Mouse (Mus musculus) ES-E14 (cell line): ENCODE measurements around the gene H6pd. TPM values are rescaled to one million over a fixed set of nuclear protein-coding genes. Genes with fewer than 3 reads are reported as not detected.

Source experiments
- DNase-seq: peaks from one replicate; pipeline ENCODE4 v3.0.0-alpha.2; 2013; ENCODE audit warnings: low read depth, low spot score
- H3K27ac ChIP-seq: 2 replicates; pipeline ENCODE4 v1.5.1; 2012; ENCODE audit warnings: low read depth, mild to moderate bottlenecking, low read length, moderate library complexity, mixed read lengths; ENCODE audit not compliant: poor library complexity, insufficient read depth, severe bottlenecking
- H3K36me3 ChIP-seq: 2 replicates; pipeline ENCODE4 v1.6.1; 2012; ENCODE audit warnings: mild to moderate bottlenecking, low read length, moderate library complexity, mixed read lengths; ENCODE audit not compliant: control insufficient read depth, poor library complexity, insufficient read depth, severe bottlenecking
- H3K4me1 ChIP-seq, 2 experiments: fragments of 150-350 bp in 1 of 2; sonication (generic) in 1 of 2; 2 replicates each; pipeline ENCODE4 v1.6.1; 2012; ENCODE audit warnings: low read length in 2 of 2, mild to moderate bottlenecking in 1 of 2, mixed read lengths in 1 of 2; ENCODE audit not compliant: control insufficient read depth in 2 of 2, insufficient read depth in 2 of 2, poor library complexity in 1 of 2
- H3K4me3 ChIP-seq, 2 experiments: fragments of 150-350 bp in 1 of 2; sonication (generic) in 1 of 2; 2 replicates each; pipeline ENCODE4 v1.5.1; 2012; ENCODE audit warnings: low read length in 2 of 2, low read depth in 1 of 2, mild to moderate bottlenecking in 1 of 2, mixed read lengths in 1 of 2; ENCODE audit not compliant: insufficient read depth in 1 of 2, poor library complexity in 1 of 2, severe bottlenecking in 1 of 2
- H3K9ac ChIP-seq: 2 replicates; pipeline ENCODE4 v1.6.1; 2012; ENCODE audit warnings: low read depth, mild to moderate bottlenecking, low read length, mixed read lengths; ENCODE audit not compliant: poor library complexity, insufficient read depth, severe bottlenecking
- H3K9me3 ChIP-seq: fragments of 150-350 bp; sonication (generic); 2 replicates; pipeline ENCODE4 v1.6.1; 2012; ENCODE audit warnings: low read depth, mild to moderate bottlenecking, low read length; ENCODE audit not compliant: control insufficient read depth, insufficient read depth
- CHD2 ChIP-seq: IDR thresholded peaks from 2 replicates; pipeline ENCODE4 v1.6.1; 2014; ENCODE audit warnings: mild to moderate bottlenecking, low read depth, low read length, inconsistent platforms
- HCFC1 ChIP-seq: IDR thresholded peaks from 2 replicates; pipeline ENCODE4 v1.6.1; 2012; ENCODE audit warnings: low read length, inconsistent platforms, borderline replicate concordance; ENCODE audit not compliant: insufficient read depth
- MAFK ChIP-seq: IDR thresholded peaks from 2 replicates; pipeline ENCODE4 v1.6.1; 2014; ENCODE audit warnings: mild to moderate bottlenecking, low read depth, low read length, inconsistent platforms; ENCODE audit not compliant: insufficient read depth
- ZC3H11A ChIP-seq: IDR thresholded peaks from 2 replicates; pipeline ENCODE4 v1.6.1; 2012; ENCODE audit warnings: low read depth, mild to moderate bottlenecking, inconsistent platforms, low read length, borderline replicate concordance
- ZNF384 ChIP-seq: IDR thresholded peaks from 2 replicates; pipeline ENCODE4 v1.6.1; 2012; ENCODE audit warnings: low read depth, low read length, inconsistent platforms
- in situ Hi-C, 2 experiments: fragments of 600-800 bp; cut with MboI; formaldehyde crosslinking; loops; one replicate each; pipeline ENCODE4 v1.15.1; 2025; ENCODE audit warnings: low sequenced_read_pairs in 2 of 2, inconsistent platforms in 1 of 2; ENCODE audit not compliant: unreplicated experiment in 2 of 2
- total RNA-seq: library from RNA; depleted of rRNA; stranded (reverse); fragments of 300-350 nt; gene quantifications from 2 replicates; pipeline ENCODE4 v1.2.3, GENCODE M21; 2012

Gene H6pd
- total RNA-seq, 1 experiment, result 17.6 TPM

- Histone ChIP-seq H3K4me1 (peaks cover 2 to 5% of the 10 kb centered on the region in 2 experiments; a peak in 2 of 4 replicates), H3K27ac (peak overlapping the region; percentile 53; the same call in 1 of the 2 replicates), H3K9me3 (no peaks in the 10 kb centered on the region), H3K9ac (peak overlapping the region; percentile 57; the same call in 1 of the 2 replicates), H3K4me3 (no peak overlapping the region), H3K36me3 (no peaks in the 10 kb centered on the region)
- no peak for TF ChIP-seq ZC3H11A
- no peak for TF ChIP-seq HCFC1
- no peak for TF ChIP-seq MAFK
- no peak for TF ChIP-seq ZNF384
- TF ChIP-seq CHD2, result no peak
- no peak for DNase-seq
- in situ Hi-C loops, result no loop called here
Measured at GRCm38 (mm10) chr4:149959816-149960215, 49.0 kb downstream of the H6pd start.

GRCm38 (mm10) chr4:149958566-149958965 lies 50.3 kb downstream of the H6pd start:
- Histone ChIP-seq H3K9ac (no peak overlapping the region), H3K9me3 (no peaks in the 10 kb centered on the region), H3K36me3 (no peaks in the 10 kb centered on the region), H3K4me1 (peaks cover 4 to 5% of the 10 kb centered on the region in 2 experiments; a peak in 3 of 4 replicates), H3K27ac (no peak overlapping the region), H3K4me3 (no peak overlapping the region)
- peak; percentile 77 for DNase-seq
- TF ChIP-seq ZC3H11A, result peak; percentile 91
- TF ChIP-seq HCFC1, result no peak
- no peak for TF ChIP-seq CHD2
- TF ChIP-seq MAFK, result no peak; the same call in 1 of the 2 replicates
- TF ChIP-seq ZNF384, result no peak
- in situ Hi-C loops, result no loop called here

GRCm38 (mm10) chr4:149956048-149956447 lies 52.8 kb downstream of the H6pd start:
- peaks cover 4 to 7% of the 10 kb centered on the region in 2 experiments for H3K4me1 ChIP-seq
- H3K9ac ChIP-seq, result no peak overlapping the region
- no peak for TF ChIP-seq ZNF384
- TF ChIP-seq MAFK, result no peak
- no peak for TF ChIP-seq ZC3H11A
- TF ChIP-seq HCFC1, result no peak
- TF ChIP-seq CHD2, result no peak
- in situ Hi-C loops, result no loop called here
- H3K4me3 ChIP-seq, result no peak overlapping the region
- H3K9me3 ChIP-seq, result no peaks in the 10 kb centered on the region
- no peak for DNase-seq
- no peaks in the 10 kb centered on the region for H3K36me3 ChIP-seq
- H3K27ac ChIP-seq, result no peak overlapping the region

GRCm38 (mm10) chr4:149955631-149956030 lies 53.2 kb downstream of the H6pd start:
- no peak overlapping the region for H3K9ac ChIP-seq
- no peak for DNase-seq
- H3K4me1 ChIP-seq, result peaks cover 4 to 9% of the 10 kb centered on the region in 2 experiments
- H3K27ac ChIP-seq, result no peak overlapping the region
- H3K9me3 ChIP-seq, result no peaks in the 10 kb centered on the region
- no peaks in the 10 kb centered on the region for H3K36me3 ChIP-seq
- H3K4me3 ChIP-seq, result peak overlapping the region in 1 of 2 experiments; percentile 66; a peak in 3 of 4 replicates
- in situ Hi-C loops, result no loop called here
- no peak for TF ChIP-seq CHD2
- TF ChIP-seq MAFK, result no peak

- H3K4me1 ChIP-seq, result peaks cover 3 to 4% of the 10 kb centered on the region in 2 experiments
- DNase-seq, result peak; percentile 93
- in situ Hi-C loops, result no loop called here
- peak within 1 kb of the TSS; percentile 76 to 87 for H3K4me3 ChIP-seq
- H3K9me3 ChIP-seq, result no peaks in the 10 kb centered on the region
- H3K9ac ChIP-seq, result peak within 1 kb of the TSS; percentile 71
- no peaks in the 10 kb centered on the region for H3K36me3 ChIP-seq
- no peak within 1 kb of the TSS for H3K27ac ChIP-seq
- TF ChIP-seq HCFC1, result 0 out of 2 replicates have a peak, but pooled peaks have one; percentile 37
- no peak for TF ChIP-seq ZNF384
Measured at GRCm38 (mm10) chr4:149954893-149955439, 53.9 kb downstream of the H6pd start, which contains the start of gene Spsb1. TSS of gene Spsb1 (minus strand) at chr4:149955043.
